Mouse (Mus musculus) kidney, postnatal 0 days (tissue): ENCODE measurements around the gene Pdhx. TPM values are rescaled to one million over a fixed set of nuclear protein-coding genes. Genes with fewer than 3 reads are reported as not detected.

ENCODE experiments used
- ATAC-seq: fragments of 200-750 bp; cut with Nextera tagmentation; replicated peaks from 2 replicates; pipeline ENCODE4 v1.8.0; 2017; ENCODE audit warnings: low read depth, moderate number of reproducible peaks, moderate TSS enrichment, moderate library complexity; ENCODE audit not compliant: low FRiP score
- DNase-seq: peaks from one replicate; pipeline ENCODE4 v3.0.0-alpha.2; 2016; ENCODE audit warnings: low spot score
- H3K27ac ChIP-seq: fragments of 300-500 bp; sonication (generic); 2 replicates; pipeline ENCODE4 v1.5.1; 2014; ENCODE audit warnings: mild to moderate bottlenecking
- H3K27me3 ChIP-seq: fragments of 300-500 bp; sonication (generic); 2 replicates; pipeline ENCODE4 v1.6.1; 2014; ENCODE audit warnings: low read length, mixed read lengths; ENCODE audit not compliant: insufficient read depth
- H3K36me3 ChIP-seq: fragments of 300-500 bp; sonication (generic); 2 replicates; pipeline ENCODE4 v1.6.1; 2014; ENCODE audit warnings: low read length, mixed read lengths; ENCODE audit not compliant: insufficient read depth
- H3K4me1 ChIP-seq: fragments of 300-500 bp; sonication (generic); replicated peaks from 2 replicates; pipeline ENCODE4 v1.6.1; 2014; ENCODE audit warnings: antibody characterized with exemption, low read length, mixed read lengths; ENCODE audit not compliant: insufficient read depth
- H3K4me2 ChIP-seq: fragments of 300-500 bp; sonication (generic); 2 replicates; pipeline ENCODE4 v1.6.1; 2014; ENCODE audit warnings: mild to moderate bottlenecking, low read length, moderate library complexity, mixed read lengths
- H3K4me3 ChIP-seq: fragments of 300-500 bp; sonication (generic); replicated peaks from 2 replicates; pipeline ENCODE4 v1.5.1; 2014; ENCODE audit warnings: low read depth, low read length
- H3K9ac ChIP-seq: fragments of 300-500 bp; sonication (generic); 2 replicates; pipeline ENCODE4 v1.6.1; 2014; ENCODE audit warnings: low read depth, low read length
- H3K9me3 ChIP-seq: fragments of 300-500 bp; sonication (generic); replicated peaks from 2 replicates; pipeline ENCODE4 v1.6.1; 2016; ENCODE audit warnings: low read length, inconsistent platforms, mixed read lengths
- CTCF ChIP-seq: IDR thresholded peaks from 2 replicates; pipeline ENCODE4 v1.5.1; 2016; ENCODE audit warnings: antibody characterized with exemption, low read depth, mild to moderate bottlenecking, moderate library complexity
- WGBS: fragments of 180-500 bp; shearing (Covaris S2); extraction: QIAGEN DNeasy Blood & Tissue Kit; methylation state at CpG from one replicate; pipeline ENCODE4 v1.1.7; 2014; 5-methylcytosine and 5-hydroxymethylcytosine counted together
- polyA plus RNA-seq: library from polyadenylated mRNA; unstranded; fragments of >200 nt; fragmentation: Nextera tagmentation; extraction: Ambion mirVana; gene quantifications from 2 replicates; pipeline ENCODE4 v1.2.1, GENCODE M21; 2015

Gene Pdhx
- polyA plus RNA-seq, 1 experiment from 2014 or later = 41.7 TPM

DNA sequence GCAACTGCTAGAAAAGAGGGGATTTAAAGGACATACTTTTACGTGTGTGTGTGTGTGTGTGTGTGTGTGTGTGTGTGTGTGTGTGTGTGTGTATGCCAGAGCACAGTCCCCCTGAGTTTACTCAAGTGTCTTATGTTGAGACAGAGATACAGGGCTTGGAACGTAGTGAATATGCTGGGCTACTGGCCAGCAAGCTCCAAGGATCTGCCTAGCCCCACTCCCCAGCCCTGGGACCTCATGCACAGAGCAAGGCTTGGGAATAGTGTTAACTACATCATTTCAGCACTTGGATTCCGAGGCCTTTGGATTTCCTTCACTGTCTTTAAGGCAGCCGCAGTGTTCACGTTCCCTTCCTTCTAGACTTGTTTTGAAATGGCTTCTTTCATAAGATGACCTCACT is 29.3 kb upstream of the Pdhx start:
- H3K9ac ChIP-seq = no peak overlapping the region
- no peak for DNase-seq
- no peak overlapping the region for H3K27ac ChIP-seq
- H3K9me3 ChIP-seq = no peaks in the 10 kb centered on the region
- 68% methylated on average over 5 of the region's 5 CpGs for WGBS
- no peak for ATAC-seq
- no peaks in the 10 kb centered on the region for H3K36me3 ChIP-seq
- no peak overlapping the region for H3K4me2 ChIP-seq
- H3K4me1 ChIP-seq = no peaks in the 10 kb centered on the region
- no peaks in the 10 kb centered on the region for H3K27me3 ChIP-seq
- H3K4me3 ChIP-seq = no peak overlapping the region
- no peak for TF ChIP-seq CTCF

DNA sequence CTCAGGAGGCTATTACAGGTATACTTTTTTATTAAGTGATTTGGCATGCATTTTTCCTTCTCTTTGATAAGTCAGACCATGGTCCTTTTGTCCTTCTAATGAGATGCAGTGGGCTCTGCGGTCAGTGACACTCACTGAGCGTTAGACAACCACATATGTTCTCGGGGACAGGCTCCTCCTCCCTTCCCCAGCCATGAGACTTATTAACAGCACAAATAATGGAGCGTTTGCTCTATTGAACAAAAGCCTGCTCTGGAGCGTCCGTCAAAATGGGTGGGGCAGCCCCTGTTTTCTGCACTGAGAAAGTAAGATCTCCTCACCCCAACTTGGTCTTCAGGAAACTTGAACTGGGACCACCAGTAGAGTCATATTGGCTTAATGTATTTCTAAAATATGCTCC is 16.2 kb upstream of the Pdhx start:
- H3K4me3 ChIP-seq = no peak overlapping the region
- no peak overlapping the region for H3K27ac ChIP-seq
- DNase-seq (no peak), ATAC-seq (no peak)
- peaks cover 9% of the 10 kb centered on the region; the same call in 1 of the 2 replicates for H3K36me3 ChIP-seq
- WGBS = 78% methylated on average over 6 of the region's 6 CpGs
- H3K4me1 ChIP-seq = no peaks in the 10 kb centered on the region
- H3K9ac ChIP-seq = no peak overlapping the region
- no peaks in the 10 kb centered on the region for H3K9me3 ChIP-seq
- no peak for TF ChIP-seq CTCF
- no peak overlapping the region for H3K4me2 ChIP-seq
- H3K27me3 ChIP-seq = no peaks in the 10 kb centered on the region

DNA sequence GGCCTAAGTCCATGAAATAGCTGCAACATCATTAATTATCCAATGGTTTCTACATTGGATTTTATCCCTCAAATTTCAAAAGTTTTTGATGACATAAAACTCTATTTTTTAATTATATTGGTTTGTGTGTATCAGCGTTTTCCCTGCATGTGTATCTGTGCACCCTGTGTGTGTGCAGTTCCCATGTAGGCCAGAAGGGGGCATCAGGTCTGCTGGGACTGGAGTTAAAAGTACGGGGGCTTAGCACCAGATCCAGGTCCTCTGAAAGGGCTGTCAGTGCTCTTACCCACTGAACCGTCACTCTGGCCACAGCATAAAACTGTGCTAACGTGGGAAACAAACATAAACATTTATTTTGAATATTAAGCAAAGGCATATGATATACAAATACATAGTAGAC is 14.8 kb upstream of the Pdhx start:
- Histone ChIP-seq H3K27me3 (no peaks in the 10 kb centered on the region), H3K36me3 (0 out of 2 replicates have a peak, but pooled peaks cover 8% of the 10 kb centered on the region), H3K4me3 (no peak overlapping the region), H3K9me3 (no peaks in the 10 kb centered on the region), H3K4me2 (no peak overlapping the region), H3K9ac (no peak overlapping the region), H3K27ac (no peak overlapping the region), H3K4me1 (no peaks in the 10 kb centered on the region)
- 94% methylated on average over 4 of the region's 4 CpGs for WGBS
- TF ChIP-seq CTCF = peak; percentile 50; the same call in 1 of the 2 replicates
- ATAC-seq (no peak), DNase-seq (no peak)

DNA sequence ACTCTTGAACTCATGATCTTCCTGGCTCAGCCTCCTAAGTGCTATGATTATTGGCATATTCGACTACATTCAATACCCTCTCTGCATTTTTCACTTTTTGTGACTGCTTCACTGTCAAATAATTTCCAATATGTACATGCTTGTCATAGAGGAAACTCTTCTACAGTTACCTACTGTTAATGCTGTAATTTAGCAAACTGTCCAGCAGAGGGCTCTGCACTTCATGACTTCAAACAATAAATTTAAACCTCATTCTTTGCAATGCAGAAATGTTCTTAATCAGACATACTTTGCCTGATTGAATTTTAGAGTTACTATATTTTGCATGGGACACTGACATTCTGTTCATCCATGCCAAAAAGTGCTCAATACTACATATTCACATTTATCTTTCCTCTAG is 13.1 kb upstream of the Pdhx start:
- Histone ChIP-seq H3K9ac (no peak overlapping the region), H3K4me2 (no peak overlapping the region), H3K4me1 (no peaks in the 10 kb centered on the region), H3K36me3 (0 out of 2 replicates have a peak, but pooled peaks cover 8% of the 10 kb centered on the region), H3K27me3 (no peaks in the 10 kb centered on the region), H3K9me3 (no peaks in the 10 kb centered on the region), H3K4me3 (no peak overlapping the region), H3K27ac (no peak overlapping the region)
- DNase-seq = peak; percentile 71
- ATAC-seq = no peak
- WGBS = 0% methylated on average over 1 of the region's 1 CpGs
- TF ChIP-seq CTCF = peak; percentile 89

DNA sequence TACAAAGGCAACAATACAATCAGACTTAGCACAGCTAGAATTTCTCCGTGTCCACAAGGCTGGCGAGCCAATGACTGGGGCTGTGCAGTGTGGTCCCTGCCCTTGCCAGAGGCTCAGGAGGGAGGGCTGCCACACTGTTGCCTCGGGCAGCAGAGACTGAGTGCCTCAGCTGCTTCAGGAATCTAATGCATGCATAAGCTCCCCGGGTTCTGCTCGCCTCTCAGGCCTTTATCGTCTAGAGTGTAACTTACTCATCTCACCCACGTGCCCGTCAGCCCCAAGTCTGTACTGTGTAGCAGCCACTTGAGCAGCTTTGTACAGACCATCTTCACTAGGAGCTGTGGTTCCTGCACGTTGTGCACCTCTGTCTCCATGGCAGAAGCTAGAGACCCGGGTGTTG is 12.3 kb upstream of the Pdhx start:
- no peak overlapping the region for H3K27ac ChIP-seq
- TF ChIP-seq CTCF = no peak
- no peak for DNase-seq
- 0 out of 2 replicates have a peak, but pooled peaks cover 8% of the 10 kb centered on the region for H3K36me3 ChIP-seq
- no peaks in the 10 kb centered on the region for H3K27me3 ChIP-seq
- H3K4me2 ChIP-seq = no peak overlapping the region
- H3K4me1 ChIP-seq = no peaks in the 10 kb centered on the region
- no peak overlapping the region for H3K4me3 ChIP-seq
- no peaks in the 10 kb centered on the region for H3K9me3 ChIP-seq
- ATAC-seq = no peak
- WGBS = 77% methylated on average over 10 of the region's 10 CpGs
- no peak overlapping the region for H3K9ac ChIP-seq

DNA sequence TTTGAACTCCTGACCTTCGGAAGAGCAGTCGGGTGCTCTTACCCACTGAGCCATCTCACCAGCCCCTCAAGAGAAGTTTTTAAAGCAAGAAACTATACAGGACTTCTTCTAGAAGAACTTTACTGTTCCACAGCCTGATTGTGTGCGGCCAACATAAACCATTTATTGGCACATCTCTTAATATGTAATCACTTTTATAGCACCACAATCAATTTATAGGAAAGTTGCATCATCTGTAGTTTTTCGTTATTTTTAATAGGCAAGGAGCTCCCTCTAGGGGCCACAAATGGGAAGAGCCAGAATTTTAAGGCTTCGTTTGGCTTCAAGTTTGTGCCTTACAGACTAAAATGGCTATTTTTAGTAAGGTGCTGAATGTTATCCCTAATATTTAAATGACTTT is 11.1 kb upstream of the Pdhx start:
- Histone ChIP-seq H3K9me3 (no peaks in the 10 kb centered on the region), H3K36me3 (0 out of 2 replicates have a peak, but pooled peaks cover 8% of the 10 kb centered on the region), H3K4me3 (no peak overlapping the region), H3K27ac (no peak overlapping the region), H3K4me1 (no peaks in the 10 kb centered on the region), H3K4me2 (no peak overlapping the region), H3K9ac (no peak overlapping the region), H3K27me3 (no peaks in the 10 kb centered on the region)
- no peak for ATAC-seq
- 49% methylated on average over 5 of the region's 5 CpGs for WGBS
- peak; percentile 83 for TF ChIP-seq CTCF
- peak; percentile 61 for DNase-seq

DNA sequence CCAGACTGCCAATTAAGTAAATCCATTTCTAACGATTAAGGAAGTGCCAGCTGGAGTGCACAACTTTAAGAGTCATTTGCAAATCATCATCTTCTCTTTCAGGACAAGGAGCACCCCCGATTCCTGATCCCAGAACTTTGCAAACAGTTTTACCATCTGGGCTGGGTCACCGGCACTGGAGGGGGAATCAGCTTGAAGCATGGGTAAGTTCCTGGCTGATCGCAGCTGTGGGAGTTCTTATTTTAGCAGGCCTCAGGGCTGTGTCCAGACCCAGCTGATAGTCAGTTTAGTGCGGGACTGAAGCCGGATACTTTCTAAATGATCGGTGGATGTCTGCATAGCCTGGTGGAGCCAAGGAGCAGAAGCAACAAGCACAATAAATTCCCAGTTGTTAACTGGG is 9.5 kb upstream of the Pdhx start:
- no peak overlapping the region for H3K4me2 ChIP-seq
- DNase-seq = no peak
- H3K36me3 ChIP-seq = 0 out of 2 replicates have a peak, but pooled peaks cover 3% of the 10 kb centered on the region
- H3K27ac ChIP-seq = no peak overlapping the region
- 72% methylated on average over 7 of the region's 7 CpGs for WGBS
- no peak overlapping the region for H3K9ac ChIP-seq
- no peak overlapping the region for H3K4me3 ChIP-seq
- no peak for TF ChIP-seq CTCF
- H3K27me3 ChIP-seq = no peaks in the 10 kb centered on the region
- H3K4me1 ChIP-seq = no peaks in the 10 kb centered on the region
- no peak for ATAC-seq
- H3K9me3 ChIP-seq = no peaks in the 10 kb centered on the region
